Mouse (Mus musculus): ENCODE data around the gene Larp4. TPM values are rescaled to one million over a fixed set of nuclear protein-coding genes. Genes with fewer than 3 reads are reported as not detected.
A peak's percentile ranks its signal among the peaks of the same experiment; 100 is the strongest.

Gene Larp4
- polyA plus RNA-seq, 1 experiment = 26.9 TPM

- H3K27ac ChIP-seq (ENCODE audit: insufficient read depth, low read length) = peak overlapping the region; percentile 54
- H3K27me3 ChIP-seq (ENCODE audit: control insufficient read depth, insufficient read depth, low read length) = no peaks in the 10 kb centered on the region
- H3K4me1 ChIP-seq (ENCODE audit: control insufficient read depth, insufficient read depth, low read length) = no peaks in the 10 kb centered on the region; the same call in 1 of the 2 replicates
- peak; percentile 59 to 70 for DNase-seq
- H3K4me3 ChIP-seq (replicated peaks; ENCODE audit: insufficient read depth, low read depth, low read length) = peak overlapping the region; percentile 68
- under 1% methylated on average over 36 of the region's 36 CpGs for WGBS
- no peak for TF ChIP-seq CTCF (IDR thresholded peaks at IDR 0.05; ENCODE audit: borderline replicate concordance, insufficient read depth, low read depth, low read length)
- no peak for TF ChIP-seq POLR2A (IDR thresholded peaks at IDR 0.05; ENCODE audit: borderline replicate concordance, insufficient read depth, low read length)
Observed at GRCm38 (mm10) chr15:100039001-100039701, 69.3 kb downstream of the Larp4 start.

GRCm38 (mm10) chr15:100040541-100041266, 70.8 kb downstream of the Larp4 start:
- Histone ChIP-seq H3K27me3 (ENCODE audit: control insufficient read depth, insufficient read depth, low read length) (no peaks in the 10 kb centered on the region), H3K4me3 (replicated peaks; ENCODE audit: insufficient read depth, low read depth, low read length) (peak overlapping the region; percentile 56), H3K4me1 (ENCODE audit: control insufficient read depth, insufficient read depth, low read length) (peaks cover 8% of the 10 kb centered on the region; the same call in 1 of the 2 replicates), H3K27ac (ENCODE audit: insufficient read depth, low read length) (peak overlapping the region; percentile 41)
- DNase-seq = peak; percentile 50 to 62
- WGBS = 5% methylated on average over 14 of the region's 14 CpGs
- TF ChIP-seq CTCF (IDR thresholded peaks at IDR 0.05; ENCODE audit: borderline replicate concordance, insufficient read depth, low read depth, low read length) = no peak
- no peak for TF ChIP-seq POLR2A (IDR thresholded peaks at IDR 0.05; ENCODE audit: borderline replicate concordance, insufficient read depth, low read length)

GRCm38 (mm10) chr15:100041267-100042047, 71.6 kb downstream of the Larp4 start:
- H3K27me3 ChIP-seq (ENCODE audit: control insufficient read depth, insufficient read depth, low read length) = no peaks in the 10 kb centered on the region
- H3K4me3 ChIP-seq (replicated peaks; ENCODE audit: insufficient read depth, low read depth, low read length) = peak overlapping the region; percentile 56
- TF ChIP-seq POLR2A (IDR thresholded peaks at IDR 0.05; ENCODE audit: borderline replicate concordance, insufficient read depth, low read length) = no peak
- no peak for TF ChIP-seq CTCF (IDR thresholded peaks at IDR 0.05; ENCODE audit: borderline replicate concordance, insufficient read depth, low read depth, low read length)
- DNase-seq = peak; percentile 56 to 57
- WGBS = 8% methylated on average over 10 of the region's 10 CpGs
- H3K27ac ChIP-seq (ENCODE audit: insufficient read depth, low read length) = peak overlapping the region; percentile 41
- peaks cover 10% of the 10 kb centered on the region; the same call in 1 of the 2 replicates for H3K4me1 ChIP-seq (ENCODE audit: control insufficient read depth, insufficient read depth, low read length)

GRCm38 (mm10) chr15:100042048-100042400, 72.2 kb downstream of the Larp4 start:
- Histone ChIP-seq H3K4me3 (replicated peaks; ENCODE audit: insufficient read depth, low read depth, low read length) (peak overlapping the region; percentile 56), H3K27ac (ENCODE audit: insufficient read depth, low read length) (peak overlapping the region; percentile 41), H3K27me3 (ENCODE audit: control insufficient read depth, insufficient read depth, low read length) (no peaks in the 10 kb centered on the region), H3K4me1 (ENCODE audit: control insufficient read depth, insufficient read depth, low read length) (peaks cover 10% of the 10 kb centered on the region; the same call in 1 of the 2 replicates)
- 16% methylated on average over 9 of the region's 9 CpGs for WGBS
- TF ChIP-seq CTCF (IDR thresholded peaks at IDR 0.05; ENCODE audit: borderline replicate concordance, insufficient read depth, low read depth, low read length) (no peak), POLR2A (IDR thresholded peaks at IDR 0.05; ENCODE audit: borderline replicate concordance, insufficient read depth, low read length) (no peak)
- DNase-seq = peak in 1 of 2 experiments; percentile 42

- no peak overlapping the region for H3K27ac ChIP-seq (ENCODE audit: insufficient read depth, low read length)
- WGBS = 21% methylated on average over 6 of the region's 6 CpGs
- DNase-seq = no peak
Observed at GRCm38 (mm10) chr15:100045576-100045975, 75.7 kb downstream of the Larp4 start.

GRCm38 (mm10) chr15:100049496-100050087, 79.7 kb downstream of the Larp4 start:
- WGBS = 37% methylated on average over 7 of the region's 7 CpGs
- H3K27me3 ChIP-seq (ENCODE audit: control insufficient read depth, insufficient read depth, low read length) = no peaks in the 10 kb centered on the region
- no peak overlapping the region for H3K27ac ChIP-seq (ENCODE audit: insufficient read depth, low read length)
- no peak for DNase-seq
- no peak overlapping the region for H3K4me3 ChIP-seq (replicated peaks; ENCODE audit: insufficient read depth, low read depth, low read length)
- TF ChIP-seq POLR2A (IDR thresholded peaks at IDR 0.05; ENCODE audit: borderline replicate concordance, insufficient read depth, low read length) (no peak), CTCF (IDR thresholded peaks at IDR 0.05; ENCODE audit: borderline replicate concordance, insufficient read depth, low read depth, low read length) (no peak)
- peaks cover 33% of the 10 kb centered on the region for H3K4me1 ChIP-seq (ENCODE audit: control insufficient read depth, insufficient read depth, low read length)

More at GRCm38 (mm10) chr15:100045576-100045975, 75.7 kb downstream of the Larp4 start:
- peaks cover 22% of the 10 kb centered on the region for H3K4me1 ChIP-seq (ENCODE audit: control insufficient read depth, insufficient read depth, low read length)
- H3K4me3 ChIP-seq (replicated peaks; ENCODE audit: insufficient read depth, low read depth, low read length) = no peak overlapping the region
- no peak for TF ChIP-seq CTCF (IDR thresholded peaks at IDR 0.05; ENCODE audit: borderline replicate concordance, insufficient read depth, low read depth, low read length)
- no peaks in the 10 kb centered on the region for H3K27me3 ChIP-seq (ENCODE audit: control insufficient read depth, insufficient read depth, low read length)

- TF ChIP-seq CTCF (IDR thresholded peaks at IDR 0.05; ENCODE audit: borderline replicate concordance, insufficient read depth, low read depth, low read length) = no peak
- TF ChIP-seq POLR2A (IDR thresholded peaks at IDR 0.05; ENCODE audit: borderline replicate concordance, insufficient read depth, low read length) = no peak
- Histone ChIP-seq H3K4me3 (replicated peaks; ENCODE audit: insufficient read depth, low read depth, low read length) (no peak overlapping the region), H3K27ac (ENCODE audit: insufficient read depth, low read length) (no peak overlapping the region), H3K4me1 (ENCODE audit: control insufficient read depth, insufficient read depth, low read length) (peaks cover 23% of the 10 kb centered on the region), H3K27me3 (ENCODE audit: control insufficient read depth, insufficient read depth, low read length) (no peaks in the 10 kb centered on the region)
- WGBS = 27% methylated on average over 7 of the region's 7 CpGs
- DNase-seq = no peak
Observed at GRCm38 (mm10) chr15:100050940-100051339, 81.1 kb downstream of the Larp4 start.
